Mouse (Mus musculus): Measurements from ENCODE around the gene Tmco4.

- TF ChIP-seq GATA1 (IDR thresholded peaks at IDR 0.05; ENCODE audit: borderline replicate concordance, low read length) (no peak), FLI1 (IDR thresholded peaks at IDR 0.05; ENCODE audit: low read length) (no peak)
These were observed 12.1 kb downstream of the Tmco4 start for GRCm38 (mm10) chr4:138984744-138985143.
